Mouse (Mus musculus) CD4-positive, CD25-positive, alpha-beta regulatory T cell, adult 4 months (primary cell): Measurements from ENCODE around the gene Jsrp1. TPM values are rescaled to one million over a fixed set of nuclear protein-coding genes. Genes with fewer than 3 reads are reported as not detected.

ENCODE experiments used
- ATAC-seq: one replicate; pipeline ENCODE4 v1.8.0; 2017
- polyA plus RNA-seq, 2 experiments: library from polyadenylated mRNA; unstranded; fragments of 100-300 nt; shearing (Covaris generic); gene quantifications; one replicate each; pipeline ENCODE4 v1.2.1; 2017

Gene Jsrp1
- polyA plus RNA-seq, result not detected

GRCm38 (mm10) chr10:80813366-80813765, at the start of gene Jsrp1:
Gene Jsrp1 (minus strand): TSS chr10:80813498.
- ATAC-seq, result no peak

GRCm38 (mm10) chr10:80862305-80862704, 49.0 kb upstream of the Jsrp1 start:
- no peak for ATAC-seq

GRCm38 (mm10) chr10:80858350-80858935, 45.1 kb upstream of the Jsrp1 start:
- ATAC-seq, result no peak

- ATAC-seq, result no peak
These were observed 44.5 kb upstream of the Jsrp1 start for GRCm38 (mm10) chr10:80857848-80858247.

GRCm38 (mm10) chr10:80857386-80857785, 44.1 kb upstream of the Jsrp1 start:
- no peak for ATAC-seq

GRCm38 (mm10) chr10:80856908-80857307, 43.6 kb upstream of the Jsrp1 start:
- no peak for ATAC-seq

- ATAC-seq, result no peak
These were observed 43.0 kb upstream of the Jsrp1 start for GRCm38 (mm10) chr10:80856267-80856666.

GRCm38 (mm10) chr10:80855749-80856073, 42.4 kb upstream of the Jsrp1 start:
- ATAC-seq, result no peak

GRCm38 (mm10) chr10:80854913-80855748, 41.8 kb upstream of the Jsrp1 start, which contains the start of the genes Lsm7 and Sppl2b:
Gene Lsm7 (minus strand): TSS chr10:80855209.
Gene Sppl2b (plus strand): TSS chr10:80855275.
- peak; percentile 87 for ATAC-seq

- ATAC-seq, result peak; percentile 84
These were observed 35.3 kb upstream of the Jsrp1 start for GRCm38 (mm10) chr10:80848571-80848970.

GRCm38 (mm10) chr10:80845732-80846131, 32.4 kb upstream of the Jsrp1 start:
- no peak for ATAC-seq

- no peak for ATAC-seq
These were observed 31.9 kb upstream of the Jsrp1 start for GRCm38 (mm10) chr10:80845055-80845693.

GRCm38 (mm10) chr10:80843931-80844547, 30.7 kb upstream of the Jsrp1 start, which contains the start of gene Lingo3:
Gene Lingo3 (minus strand): TSS chr10:80844039.
- ATAC-seq, result no peak

GRCm38 (mm10) chr10:80843087-80843930, 30.0 kb upstream of the Jsrp1 start:
- ATAC-seq, result no peak

GRCm38 (mm10) chr10:80842334-80842733, 29.0 kb upstream of the Jsrp1 start:
- ATAC-seq, result no peak

GRCm38 (mm10) chr10:80841685-80842084, 28.4 kb upstream of the Jsrp1 start:
- ATAC-seq, result no peak

- no peak for ATAC-seq
These were observed 26.6 kb upstream of the Jsrp1 start for GRCm38 (mm10) chr10:80839848-80840247.

GRCm38 (mm10) chr10:80838346-80838912, 25.1 kb upstream of the Jsrp1 start:
- ATAC-seq, result no peak

GRCm38 (mm10) chr10:80837827-80838226, 24.5 kb upstream of the Jsrp1 start:
- ATAC-seq, result no peak

- no peak for ATAC-seq
These were observed 23.7 kb upstream of the Jsrp1 start for GRCm38 (mm10) chr10:80836949-80837379.

GRCm38 (mm10) chr10:80835617-80836016, 22.3 kb upstream of the Jsrp1 start:
- ATAC-seq, result no peak

GRCm38 (mm10) chr10:80832818-80833217, 19.5 kb upstream of the Jsrp1 start:
- no peak for ATAC-seq
